Mouse (Mus musculus) heart, postnatal 0 days (tissue): ENCODE data around the gene Olfr495.

Source experiments
- CTCF ChIP-seq: IDR thresholded peaks from 2 replicates; pipeline ENCODE4 v1.5.1; 2016; ENCODE audit warnings: antibody characterized with exemption, control low read depth, low read depth
- EP300 ChIP-seq: IDR thresholded peaks from 2 replicates; pipeline ENCODE4 v1.6.1; 2016; ENCODE audit warnings: antibody characterized with exemption, low read depth

- TF ChIP-seq CTCF (no peak), EP300 (no peak)
Measured at GRCm38 (mm10) chr7:108420121-108420520, 27.2 kb downstream of the Olfr495 start, which contains the start of gene Olfr497.
